Mouse (Mus musculus) spleen, adult 2 months (tissue): ENCODE measurements around the gene Cemip2. TPM values are rescaled to one million over a fixed set of nuclear protein-coding genes. Genes with fewer than 3 reads are reported as not detected.
A peak's percentile ranks its signal among the peaks of the same experiment; 100 is the strongest.

ENCODE experiments used
- DNase-seq, 2 experiments: peaks; one replicate each; pipeline versions ENCODE4 v3.0.0 to v3.0.0-alpha.2; 2012 to 2021; ENCODE audit warnings: low spot score in 2 of 2, low read depth in 1 of 2
- H3K27ac ChIP-seq: fragments of 200-500 bp; 2 replicates; pipeline ENCODE4 v1.5.1; 2012; ENCODE audit warnings: low read length, inconsistent platforms; ENCODE audit not compliant: insufficient read depth
- H3K27me3 ChIP-seq: fragments of 200-500 bp; 2 replicates; pipeline ENCODE4 v1.6.1; 2012; ENCODE audit warnings: mild to moderate bottlenecking, moderate library complexity, low read length, inconsistent platforms; ENCODE audit not compliant: control insufficient read depth, insufficient read depth
- H3K36me3 ChIP-seq: fragments of 200-500 bp; 2 replicates; pipeline ENCODE4 v1.6.1; 2012; ENCODE audit warnings: mild to moderate bottlenecking, low read length, inconsistent platforms; ENCODE audit not compliant: control insufficient read depth, insufficient read depth
- H3K4me1 ChIP-seq: fragments of 200-500 bp; 2 replicates; pipeline ENCODE4 v1.6.1; 2011; ENCODE audit warnings: inconsistent platforms; ENCODE audit not compliant: control insufficient read depth, insufficient read depth, insufficient read length
- H3K4me3 ChIP-seq: fragments of 200-500 bp; 2 replicates; pipeline ENCODE4 v1.5.1; 2011; ENCODE audit warnings: mild to moderate bottlenecking, inconsistent platforms; ENCODE audit not compliant: insufficient read depth, insufficient read length; ENCODE audit errors: extremely low read depth
- CTCF ChIP-seq: fragments of 200-500 bp; IDR thresholded peaks from 2 replicates; pipeline ENCODE4 v1.5.1; 2011; ENCODE audit warnings: mild to moderate bottlenecking, inconsistent platforms; ENCODE audit not compliant: insufficient read depth, insufficient read length, insufficient replicate concordance; ENCODE audit errors: extremely low read depth
- POLR2A ChIP-seq: fragments of 200-500 bp; IDR thresholded peaks from 2 replicates; pipeline ENCODE4 v1.6.1; 2011; ENCODE audit warnings: low read depth, low read length, inconsistent platforms
- WGBS: fragments of 180-500 bp; shearing (Covaris S2); methylation state at CpG from one replicate; pipeline ENCODE4 v1.1.7; 2018; 5-methylcytosine and 5-hydroxymethylcytosine counted together
- polyA plus RNA-seq: library from polyadenylated mRNA; depleted of rRNA; stranded (reverse); fragments of >200 nt; gene quantifications from 2 replicates; pipeline ENCODE4 v1.2.3, GENCODE M21; 2012

The Cemip2 gene
- polyA plus RNA-seq, 1 experiment, result 2.5 TPM

DNA sequence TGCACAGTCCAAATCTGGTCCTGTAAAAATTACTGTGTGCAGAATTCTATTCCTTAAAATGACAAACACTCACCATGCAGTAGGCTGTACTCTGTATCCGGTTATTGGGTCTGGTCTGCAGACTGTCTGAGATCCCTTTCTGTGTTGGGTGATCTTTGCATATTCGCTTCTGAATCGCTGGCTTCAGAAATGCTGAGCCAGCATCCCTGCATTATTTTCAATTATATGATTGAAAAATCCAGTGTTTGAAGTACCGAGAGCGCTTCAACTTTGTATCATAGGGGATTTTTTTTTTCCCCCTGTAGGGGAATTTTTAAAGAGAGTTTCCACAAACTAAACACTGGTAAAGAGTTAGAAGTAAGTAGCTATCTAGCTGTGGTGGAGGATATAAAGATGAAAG, 32.0 kb downstream of the Cemip2 start:
- Histone ChIP-seq H3K27me3 (no peaks in the 10 kb centered on the region), H3K4me1 (no peaks in the 10 kb centered on the region), H3K4me3 (no peak overlapping the region), H3K36me3 (peaks cover 16% of the 10 kb centered on the region), H3K27ac (no peak overlapping the region)
- TF ChIP-seq POLR2A (no peak), CTCF (no peak)
- WGBS, result 90% methylated on average over 5 of the region's 5 CpGs
- no peak for DNase-seq

DNA sequence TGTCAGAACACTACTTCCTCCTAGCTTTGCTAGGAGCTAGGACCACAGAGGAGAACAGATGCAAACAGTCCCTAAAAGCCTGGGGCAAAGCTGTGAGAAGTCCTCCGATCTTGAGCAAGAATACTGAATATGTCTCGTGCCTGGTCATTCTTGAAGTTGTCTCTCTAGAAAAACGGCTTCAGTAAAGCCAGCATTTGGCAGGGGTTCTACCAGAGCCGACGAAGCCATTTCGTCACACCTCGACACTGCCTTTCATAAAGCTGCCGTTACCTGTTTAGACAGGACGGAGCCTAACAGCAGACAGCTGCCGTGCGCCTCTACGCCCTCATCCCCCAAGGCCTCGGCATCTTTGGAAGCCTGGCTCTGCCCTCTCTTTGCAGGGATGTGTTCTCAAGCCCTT, 35.4 kb downstream of the Cemip2 start:
- TF ChIP-seq POLR2A (no peak), CTCF (no peak)
- no peak overlapping the region for H3K27ac ChIP-seq
- no peaks in the 10 kb centered on the region for H3K27me3 ChIP-seq
- no peak for DNase-seq
- H3K4me1 ChIP-seq, result no peaks in the 10 kb centered on the region; the same call in 1 of the 2 replicates
- H3K36me3 ChIP-seq, result peaks cover 14% of the 10 kb centered on the region
- WGBS, result 90% methylated on average over 13 of the region's 13 CpGs
- H3K4me3 ChIP-seq, result no peak overlapping the region

GRCm38 (mm10) chr19:21814433-21815020, 36.4 kb downstream of the Cemip2 start:
- Histone ChIP-seq H3K4me3 (no peak overlapping the region), H3K27me3 (no peaks in the 10 kb centered on the region), H3K36me3 (peaks cover 14% of the 10 kb centered on the region), H3K27ac (no peak overlapping the region), H3K4me1 (no peaks in the 10 kb centered on the region; the same call in 1 of the 2 replicates)
- TF ChIP-seq POLR2A, result no peak
- no peak for TF ChIP-seq CTCF
- WGBS, result 86% methylated on average over 8 of the region's 8 CpGs
- no peak for DNase-seq

DNA sequence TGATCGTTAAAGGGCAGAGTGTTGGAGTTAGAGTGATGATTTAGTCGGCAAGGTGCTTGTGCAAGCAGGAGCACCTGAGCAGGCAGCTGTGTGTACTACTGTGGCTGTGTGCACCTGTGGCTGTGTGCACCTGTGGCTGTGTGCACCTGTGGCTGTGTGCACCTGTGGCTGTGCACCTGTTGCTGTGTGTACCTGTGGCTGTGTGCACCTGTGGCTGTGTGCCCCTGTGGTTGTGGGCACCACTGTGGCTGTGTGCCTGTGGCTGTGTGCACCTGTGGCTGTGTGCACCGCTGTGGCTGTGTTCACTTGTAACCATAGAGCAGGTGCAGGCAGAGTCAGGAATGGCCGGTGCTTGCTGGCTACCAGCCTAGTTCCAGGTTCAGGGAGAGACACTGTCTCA, 38.1 kb downstream of the Cemip2 start:
- DNase-seq, result no peak
- Histone ChIP-seq H3K27ac (no peak overlapping the region), H3K36me3 (peaks cover 11% of the 10 kb centered on the region), H3K27me3 (no peaks in the 10 kb centered on the region), H3K4me1 (no peaks in the 10 kb centered on the region; the same call in 1 of the 2 replicates), H3K4me3 (no peak overlapping the region)
- TF ChIP-seq CTCF (no peak), POLR2A (no peak)
- 92% methylated on average over 4 of the region's 4 CpGs for WGBS

DNA sequence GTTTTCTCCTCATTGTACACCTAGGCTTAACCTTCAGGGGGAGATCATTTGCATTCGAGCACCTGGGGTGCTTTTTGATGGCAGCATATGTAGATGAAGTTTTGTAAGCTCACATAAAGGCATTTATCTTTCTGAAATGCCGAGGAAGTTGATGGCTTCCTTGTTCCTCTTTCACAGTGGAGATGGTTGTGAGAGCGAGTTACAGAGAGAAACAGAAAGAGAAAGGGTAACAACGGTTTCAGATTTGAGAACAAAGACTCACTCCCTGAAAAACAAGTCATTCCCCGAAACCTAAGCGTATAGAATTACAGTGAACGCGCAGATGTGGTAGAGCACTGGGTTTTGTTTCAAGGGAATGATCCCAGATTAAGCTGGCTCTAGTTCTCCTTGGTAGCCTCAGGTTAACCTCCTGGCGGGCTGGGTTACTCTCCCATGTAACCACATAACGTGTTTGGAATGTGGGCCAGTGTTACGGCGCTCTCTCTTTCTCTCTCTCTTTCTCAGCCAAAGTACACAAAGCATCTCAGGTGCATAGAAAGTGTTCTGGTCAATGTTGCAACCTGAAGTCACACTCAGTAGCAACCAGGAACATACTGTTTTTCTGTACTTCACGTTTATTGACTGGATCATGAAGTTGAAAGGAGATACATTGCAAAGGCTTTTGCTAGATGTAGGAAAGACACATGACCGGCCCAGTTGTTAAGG, 40.0 kb downstream of the Cemip2 start:
- TF ChIP-seq CTCF (no peak), POLR2A (no peak)
- H3K27me3 ChIP-seq, result no peaks in the 10 kb centered on the region
- peak in 1 of 2 experiments; percentile 38 for DNase-seq
- no peak overlapping the region for H3K4me3 ChIP-seq
- peak overlapping the region; percentile 72 for H3K27ac ChIP-seq
- 59% methylated on average over 14 of the region's 14 CpGs for WGBS
- peaks cover 7% of the 10 kb centered on the region for H3K36me3 ChIP-seq
- H3K4me1 ChIP-seq, result no peaks in the 10 kb centered on the region; the same call in 1 of the 2 replicates

DNA sequence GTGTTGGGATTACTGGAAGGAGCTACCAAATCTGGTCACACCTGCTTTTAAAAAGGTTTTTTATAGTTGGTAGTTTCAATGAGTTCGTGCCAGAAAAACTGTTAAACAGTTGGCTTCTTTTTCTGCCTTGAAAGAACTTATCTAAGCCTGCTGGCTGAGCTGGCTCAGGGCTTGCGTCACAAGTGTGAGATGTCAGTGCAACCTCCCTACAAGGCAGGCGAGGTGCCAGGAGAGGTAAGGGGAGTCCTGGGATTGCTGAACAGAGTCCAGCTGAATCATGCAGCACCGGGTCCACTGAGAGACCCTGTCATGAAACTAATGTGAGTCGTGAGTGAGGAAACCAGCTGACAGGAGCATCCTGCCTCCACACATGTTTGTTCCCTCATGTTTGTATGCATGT, 41.4 kb downstream of the Cemip2 start:
- Histone ChIP-seq H3K27me3 (no peaks in the 10 kb centered on the region), H3K4me1 (no peaks in the 10 kb centered on the region; the same call in 1 of the 2 replicates), H3K27ac (no peak overlapping the region), H3K36me3 (peaks cover 2% of the 10 kb centered on the region; the same call in 1 of the 2 replicates), H3K4me3 (no peak overlapping the region)
- DNase-seq, result no peak
- TF ChIP-seq POLR2A, result no peak
- TF ChIP-seq CTCF, result no peak
- WGBS, result 76% methylated on average over 5 of the region's 5 CpGs

DNA sequence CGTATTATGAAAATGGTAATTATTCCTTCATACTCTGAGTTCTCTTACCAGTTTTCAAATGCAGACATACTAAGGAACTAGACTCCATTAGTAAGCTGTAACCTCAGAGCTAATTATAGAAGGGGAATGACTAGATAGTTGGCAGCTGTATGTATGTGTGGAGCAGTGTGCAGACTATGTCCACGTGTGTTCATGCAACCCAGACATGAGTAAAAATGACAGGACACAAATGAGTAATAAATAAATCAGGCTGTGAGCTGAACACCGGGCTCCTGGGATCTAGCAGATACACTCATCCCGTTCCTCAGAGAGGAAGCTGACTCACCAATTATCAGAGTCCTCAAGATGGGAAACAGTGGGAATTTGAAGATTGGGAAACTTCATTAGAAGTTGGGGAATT, 42.0 kb downstream of the Cemip2 start:
- no peaks in the 10 kb centered on the region; the same call in 1 of the 2 replicates for H3K4me1 ChIP-seq
- peaks cover 2% of the 10 kb centered on the region; the same call in 1 of the 2 replicates for H3K36me3 ChIP-seq
- DNase-seq, result no peak
- no peaks in the 10 kb centered on the region for H3K27me3 ChIP-seq
- no peak overlapping the region for H3K27ac ChIP-seq
- WGBS, result 80% methylated on average over 4 of the region's 4 CpGs
- H3K4me3 ChIP-seq, result no peak overlapping the region
- no peak for TF ChIP-seq POLR2A
- TF ChIP-seq CTCF, result no peak
